Mouse (Mus musculus): Measurements from ENCODE around the gene Fxyd4.

Gene Fxyd4

DNA sequence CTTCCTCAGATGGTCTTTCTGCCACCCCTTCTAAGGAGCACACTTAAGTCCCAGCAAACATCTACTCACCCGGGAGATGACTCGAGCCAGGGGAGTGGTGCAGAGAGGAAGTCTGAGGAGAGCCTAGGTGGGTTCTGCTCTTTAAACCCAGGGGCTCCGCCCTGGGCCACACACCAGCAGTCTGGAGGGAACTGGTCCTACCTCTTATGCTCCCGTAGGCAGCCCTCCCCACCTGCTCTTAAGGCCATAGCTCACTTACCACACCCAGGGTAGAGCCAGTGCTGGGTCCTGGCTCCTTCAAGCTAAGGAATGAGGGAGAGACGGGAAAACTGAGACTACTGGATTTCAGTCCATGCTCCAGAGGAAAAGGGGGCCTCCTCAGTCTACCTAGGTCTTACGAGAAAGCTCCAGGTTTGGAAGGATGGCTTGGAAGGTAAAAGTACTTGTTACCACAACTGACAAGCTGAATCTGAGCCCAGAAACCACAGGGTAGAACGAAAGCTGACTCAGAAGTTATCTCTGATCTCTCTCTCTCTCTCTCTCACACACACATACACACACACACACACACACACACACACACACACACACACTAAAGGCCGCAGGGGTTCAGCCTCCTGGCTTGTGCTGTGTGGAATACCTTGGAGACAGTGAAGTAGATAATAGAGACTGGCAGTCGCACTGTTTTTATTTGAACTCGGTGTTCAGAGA lies at the start of gene Fxyd4:
Gene Fxyd4, minus strand, starts transcription at position 471 of the 711 bp plus-strand sequence.
- DNase-seq (ENCODE audit: low spot score in 2 of 2) = peak in 1 of 2 experiments; percentile 17

DNA sequence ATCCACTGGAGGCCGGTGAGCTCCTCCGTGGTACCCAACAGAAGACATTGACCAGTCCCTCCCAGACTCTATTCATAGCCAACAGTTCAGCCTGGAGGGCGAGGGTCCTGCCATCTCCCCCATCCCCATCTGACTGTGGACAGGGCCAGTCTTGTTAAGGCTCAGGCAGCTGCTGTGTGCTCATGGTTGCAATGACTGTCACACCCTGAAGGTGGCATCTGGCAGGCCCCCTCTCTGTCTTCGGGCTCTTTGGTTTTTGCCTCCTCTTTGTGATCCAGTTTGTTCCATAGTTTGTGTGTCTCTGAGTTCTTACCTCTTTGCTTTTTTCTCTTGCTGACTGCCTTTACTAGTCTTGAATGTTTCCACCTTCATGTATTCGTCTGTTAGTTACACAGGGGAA lies 49.7 kb upstream of the Fxyd4 start:
- DNase-seq (ENCODE audit: low spot score in 2 of 2) = no peak

DNA sequence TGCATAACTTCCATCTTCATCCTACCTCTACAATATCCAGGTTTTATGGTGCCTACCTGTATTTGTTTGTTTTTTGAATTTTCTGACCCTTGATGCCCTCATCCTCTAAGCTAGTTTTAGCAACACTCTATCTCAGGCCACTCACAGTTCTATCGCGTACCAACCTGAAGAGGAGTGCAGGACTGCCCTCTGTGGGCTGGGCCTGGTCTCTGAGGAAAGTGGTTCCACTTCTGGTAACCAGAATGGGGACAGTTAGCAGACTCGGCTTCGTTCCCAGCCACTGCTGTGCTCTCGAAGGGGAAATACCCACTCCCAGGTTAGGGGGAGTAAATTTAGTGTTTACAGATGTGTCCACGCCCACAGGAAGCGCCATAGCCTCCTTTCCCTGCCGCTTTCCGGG lies 29.2 kb upstream of the Fxyd4 start:
- DNase-seq (ENCODE audit: low spot score in 2 of 2) = no peak

DNA sequence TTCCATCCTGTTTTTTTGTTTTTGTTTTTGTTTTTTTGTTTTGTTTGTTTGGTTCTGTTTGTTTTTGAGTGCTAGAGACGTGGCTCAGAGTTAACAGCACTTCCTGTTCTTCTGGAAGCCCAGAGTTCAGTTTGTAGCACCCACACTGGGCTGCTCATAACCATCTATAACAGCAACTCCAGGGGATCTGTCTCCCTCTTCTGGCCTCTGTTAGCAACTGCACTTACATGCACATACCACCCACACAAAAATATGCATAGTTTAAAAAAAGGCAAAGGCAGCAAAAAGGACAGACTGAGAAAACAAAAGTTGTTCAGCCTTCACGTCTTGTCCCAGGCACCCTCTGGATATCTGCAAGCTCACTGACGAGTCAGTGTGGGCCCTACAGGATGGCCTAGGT lies 25.7 kb upstream of the Fxyd4 start:
- no peak for DNase-seq (ENCODE audit: low spot score in 2 of 2)

DNA sequence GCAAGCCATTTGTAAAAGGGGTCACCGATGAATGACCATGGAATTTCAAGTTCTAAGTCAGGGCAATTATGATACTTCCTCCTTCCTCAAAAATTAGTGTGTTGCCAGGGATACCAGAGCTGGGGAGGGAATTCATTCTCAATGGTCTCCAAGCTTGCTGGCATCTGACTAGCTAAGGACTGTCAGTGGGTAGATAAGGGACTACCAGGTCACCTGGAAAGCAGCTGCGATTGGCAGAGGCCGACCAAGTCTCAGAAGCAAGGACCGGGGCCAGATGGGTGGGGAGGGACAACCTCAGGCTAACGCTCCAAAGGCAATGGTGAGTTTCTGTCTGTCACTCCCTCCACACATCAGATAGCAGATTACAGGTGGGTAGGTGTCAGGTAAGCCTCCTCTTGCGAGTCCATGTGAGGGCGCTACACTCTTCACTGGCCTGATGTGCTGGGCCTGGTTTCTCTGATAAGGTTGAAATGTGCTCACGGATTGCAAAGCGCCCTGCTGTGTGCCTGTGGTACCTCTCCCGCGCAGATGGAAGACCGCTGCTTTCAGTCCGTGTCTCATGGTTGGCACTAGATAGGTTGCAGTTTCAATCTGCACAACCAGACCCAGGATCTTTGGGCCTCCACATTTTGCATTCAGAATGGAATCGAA lies 19.5 kb upstream of the Fxyd4 start:
- DNase-seq (ENCODE audit: low spot score in 2 of 2) = no peak

DNA sequence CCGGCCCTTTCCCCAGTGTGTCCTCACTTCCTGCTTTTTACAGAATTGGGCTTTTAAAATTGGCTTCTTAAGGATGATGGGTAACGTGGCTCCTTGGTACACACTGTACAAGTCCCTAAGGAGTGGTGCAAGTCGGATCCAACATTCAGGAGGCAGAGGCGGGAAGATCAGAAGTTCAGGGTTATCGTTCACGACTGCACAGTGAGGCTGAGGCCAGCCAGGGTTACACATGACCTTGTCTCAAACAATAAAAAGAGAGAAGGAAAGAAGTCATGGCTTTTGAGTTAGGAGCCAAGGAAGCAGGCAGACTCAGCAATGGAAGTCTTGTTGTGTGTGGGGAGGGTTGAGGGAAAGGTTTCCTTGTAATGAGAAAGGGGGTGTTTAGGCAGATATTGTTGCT lies 18.7 kb upstream of the Fxyd4 start:
- DNase-seq (ENCODE audit: low spot score in 2 of 2) = no peak

DNA sequence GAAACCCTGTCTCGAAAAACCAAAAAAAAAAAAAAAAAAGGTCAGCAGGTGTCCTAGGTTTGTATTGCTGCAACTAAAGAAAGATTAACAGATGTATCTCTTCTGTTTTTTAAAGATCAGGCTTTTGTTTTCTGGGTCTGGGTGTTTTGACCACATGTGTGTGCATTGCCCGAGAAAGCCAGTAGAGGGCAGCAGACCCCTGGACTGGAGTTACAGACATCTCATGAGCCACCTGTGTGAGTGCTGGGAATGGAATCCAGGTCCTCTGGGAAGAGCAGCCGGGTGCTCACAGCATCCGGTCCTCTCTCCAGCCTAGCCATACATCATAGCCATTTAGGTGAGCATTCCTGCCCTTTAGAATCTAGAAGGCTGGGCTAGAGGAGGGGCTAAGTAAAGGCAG lies 14.8 kb upstream of the Fxyd4 start:
- no peak for DNase-seq (ENCODE audit: low spot score in 2 of 2)

DNA sequence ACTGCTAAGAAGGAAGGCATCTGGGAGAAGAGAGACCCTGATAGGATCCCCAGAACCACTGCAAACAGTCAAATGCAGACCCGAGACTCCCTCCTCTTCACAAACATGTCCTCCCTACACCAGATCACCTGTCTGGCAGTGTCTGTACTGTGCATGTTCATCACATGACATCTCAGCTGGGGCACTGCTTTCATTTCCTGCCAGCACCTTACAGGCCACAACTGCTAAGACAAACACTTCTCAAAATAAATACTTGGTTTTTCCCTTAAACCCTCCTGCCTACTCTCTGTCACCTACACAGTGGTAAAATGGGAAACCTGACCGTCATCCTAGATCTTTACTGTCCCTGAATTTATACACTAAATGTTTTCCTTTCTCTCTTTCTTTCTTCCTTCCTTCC lies 6.4 kb upstream of the Fxyd4 start:
- DNase-seq (ENCODE audit: low spot score in 2 of 2) = no peak

DNA sequence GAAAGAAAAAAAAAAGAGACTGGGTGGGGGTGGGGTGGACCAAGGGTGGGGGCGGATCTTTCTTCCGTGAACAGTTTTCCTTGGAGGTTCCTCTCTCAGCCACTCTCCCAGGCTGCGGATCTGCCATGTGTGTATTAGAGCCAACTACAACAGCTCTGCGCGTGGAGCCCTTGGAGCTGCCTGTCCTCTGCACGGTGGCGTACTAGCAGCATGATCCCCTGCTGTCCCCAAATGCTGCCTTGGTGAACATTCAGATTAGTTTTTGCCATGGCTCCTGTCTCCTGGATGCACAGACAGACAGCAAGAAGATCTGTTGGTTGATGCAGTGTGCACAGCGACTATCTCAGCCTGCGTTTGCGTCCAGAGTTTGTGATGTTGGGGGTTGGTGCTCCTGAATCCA lies 5.3 kb upstream of the Fxyd4 start:
- DNase-seq (ENCODE audit: low spot score in 2 of 2) = no peak

DNA sequence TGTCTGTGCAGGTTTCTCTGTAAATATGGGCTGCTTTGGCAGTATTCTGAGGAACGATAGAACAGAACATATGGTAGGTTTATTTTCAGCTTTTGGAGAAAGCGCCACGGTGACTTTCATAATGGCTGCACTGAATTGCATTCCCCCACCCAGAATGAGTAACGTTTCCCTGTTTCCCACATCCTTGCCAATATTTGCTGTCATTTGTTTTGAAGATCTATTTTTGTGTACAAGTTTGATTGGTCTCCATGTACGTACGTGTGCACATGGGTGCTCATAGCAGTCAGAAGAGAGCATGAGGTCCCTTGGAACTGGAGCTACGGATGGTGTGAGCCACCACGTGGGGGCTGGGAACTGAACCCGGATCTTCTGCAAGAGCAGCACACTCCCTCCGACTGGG lies 1.5 kb upstream of the Fxyd4 start:
- DNase-seq (ENCODE audit: low spot score in 2 of 2) = no peak

DNA sequence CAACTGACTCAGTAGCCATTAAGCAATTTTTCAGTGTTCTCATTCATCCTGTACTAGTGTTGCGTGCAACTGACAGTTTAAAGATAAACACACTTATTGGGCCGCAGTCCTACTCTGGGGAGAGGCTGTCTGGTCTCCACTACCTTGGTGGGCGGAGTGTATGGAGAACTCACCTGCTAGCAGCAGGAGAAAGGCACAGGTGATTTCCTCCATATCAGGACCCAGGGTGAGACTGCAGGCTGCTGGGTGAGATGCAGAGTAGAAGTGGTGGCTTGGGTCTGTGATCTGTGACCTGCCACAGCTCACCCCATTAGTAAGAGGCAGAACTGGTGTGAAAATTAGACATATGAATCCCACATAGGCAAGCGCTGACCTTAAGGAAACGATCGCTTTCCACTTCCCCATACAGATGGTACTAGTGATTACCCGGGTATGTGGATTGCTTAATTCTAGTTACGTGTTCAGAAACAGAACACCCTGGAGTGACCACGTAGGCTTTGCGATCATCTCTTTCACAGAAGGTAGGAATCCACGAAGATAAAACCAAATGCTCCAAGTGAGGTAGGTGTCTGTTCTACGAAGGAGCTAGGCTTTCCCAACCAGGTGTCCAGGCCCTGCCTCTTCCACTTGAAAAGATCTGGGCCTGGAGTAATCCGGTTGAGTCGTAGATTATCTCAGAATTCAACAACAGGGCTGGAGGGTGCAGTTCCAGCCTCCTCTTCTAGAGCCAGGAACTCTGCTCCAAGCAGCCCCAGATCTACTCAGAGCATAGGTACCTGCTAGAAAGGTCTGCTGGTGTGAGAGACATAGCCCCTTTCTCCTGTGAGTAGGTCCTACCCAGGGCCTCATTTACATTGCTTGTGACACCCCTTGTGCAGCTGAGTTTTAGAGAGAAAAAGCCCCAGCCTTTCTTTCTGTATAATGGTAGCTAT lies 1.5 kb downstream of the Fxyd4 start:
- no peak for DNase-seq (ENCODE audit: low spot score in 2 of 2)

DNA sequence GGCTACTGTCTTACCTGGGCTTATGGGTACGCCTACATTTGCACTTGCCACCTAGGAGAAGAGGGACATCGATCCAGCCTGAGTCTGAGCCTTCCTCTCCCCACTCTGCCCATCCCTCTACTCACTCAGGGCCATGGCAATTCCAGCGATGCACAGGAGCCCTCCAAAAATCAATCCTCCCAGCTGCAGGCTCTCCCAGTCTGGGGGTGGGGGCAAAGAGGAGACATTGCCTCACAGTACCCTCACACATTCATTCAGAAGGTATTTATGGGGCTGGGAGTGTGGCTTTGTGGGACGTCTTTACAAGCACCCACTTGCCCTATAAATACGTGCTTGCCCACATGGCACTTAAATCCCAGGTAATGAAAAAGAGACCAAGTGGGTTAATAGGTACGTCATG lies 3.2 kb downstream of the Fxyd4 start:
- no peak for DNase-seq (ENCODE audit: low spot score in 2 of 2)

DNA sequence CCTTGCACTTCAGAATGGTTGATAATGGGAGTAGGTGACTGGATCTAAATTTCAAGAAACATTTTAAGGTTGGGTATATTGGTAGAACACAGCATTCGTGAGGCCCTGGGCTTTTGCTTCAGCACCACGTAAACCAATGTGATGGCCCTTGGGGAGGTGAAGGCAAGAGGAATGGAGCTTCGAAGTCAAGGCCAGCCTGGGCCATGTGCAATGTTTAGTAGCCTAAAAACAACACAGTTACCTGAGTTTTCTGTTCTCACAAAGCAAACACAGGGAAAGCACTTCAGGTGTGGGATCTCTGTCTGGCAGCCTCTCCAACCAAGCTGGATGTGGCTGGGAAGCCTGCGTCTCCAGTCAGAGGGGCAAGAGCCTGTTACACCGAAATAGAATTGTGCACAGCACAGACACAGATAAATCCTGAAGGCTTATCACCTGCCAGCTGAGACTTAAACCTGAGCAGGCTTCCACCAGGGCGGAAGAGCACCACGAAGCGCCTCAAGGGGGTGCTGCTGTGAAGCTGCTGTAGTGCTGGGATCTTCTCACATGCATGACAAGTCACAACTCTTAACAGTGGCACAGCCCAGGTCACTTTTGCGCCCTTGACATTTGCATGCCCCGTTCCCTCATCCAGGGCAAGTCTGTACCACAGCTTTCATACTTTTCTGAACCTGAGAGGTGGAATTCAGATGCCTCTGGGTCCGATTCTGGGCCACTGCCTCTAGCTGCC lies 5.0 kb downstream of the Fxyd4 start:
- DNase-seq (ENCODE audit: low spot score in 2 of 2) = no peak

DNA sequence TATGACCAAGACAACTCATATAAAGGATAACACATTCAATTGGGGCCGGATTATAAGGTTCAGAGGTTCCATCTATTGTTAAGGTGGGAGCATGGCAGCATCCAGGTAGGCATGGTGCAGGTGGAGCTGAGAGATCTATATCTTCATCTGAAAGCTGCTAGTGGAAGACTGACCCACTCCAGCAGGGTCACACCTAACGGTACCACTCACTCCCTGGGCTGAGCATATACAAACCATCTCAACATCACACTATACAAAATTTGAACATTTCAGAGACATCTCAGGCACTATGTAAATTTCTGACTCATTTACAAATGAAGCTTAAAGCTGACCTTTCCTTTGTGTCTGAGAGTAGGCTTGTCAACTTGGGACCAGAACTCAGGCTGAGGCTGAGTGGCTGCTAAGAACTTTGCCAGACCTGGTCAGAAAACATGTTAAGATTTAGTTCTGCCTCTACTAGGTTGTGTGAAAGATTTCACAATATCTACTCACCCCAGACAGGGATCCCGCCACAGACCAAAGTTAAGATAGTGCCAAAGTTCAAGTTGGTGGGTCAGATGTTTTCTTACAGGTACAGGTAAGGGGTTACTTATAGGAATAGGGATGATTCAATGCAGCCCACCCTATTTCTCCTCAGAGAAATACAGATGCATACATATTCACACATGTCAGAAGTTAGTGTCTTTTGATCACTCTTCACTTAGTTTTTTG lies 7.4 kb downstream of the Fxyd4 start:
- DNase-seq (ENCODE audit: low spot score in 2 of 2) = no peak

DNA sequence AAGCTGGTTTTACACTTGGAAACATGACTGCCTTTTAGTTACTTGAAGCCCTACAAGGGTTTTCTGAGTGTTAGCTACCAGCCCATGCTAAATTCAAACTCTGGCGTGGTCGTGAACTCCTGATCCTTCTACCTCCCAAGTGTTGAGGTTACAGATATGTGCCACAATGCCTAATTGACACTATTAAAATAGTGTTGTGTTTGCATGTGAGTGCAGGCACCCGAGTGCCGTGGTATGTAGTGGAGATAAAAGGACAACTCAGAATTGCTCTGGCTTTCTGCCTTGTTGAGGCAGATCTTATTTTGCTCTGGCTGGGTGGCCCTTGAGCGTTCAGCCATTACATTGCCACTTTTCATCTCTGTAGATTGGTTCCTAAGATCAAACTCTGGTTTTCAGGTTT lies 8.7 kb downstream of the Fxyd4 start:
- DNase-seq (ENCODE audit: low spot score in 2 of 2) = no peak

DNA sequence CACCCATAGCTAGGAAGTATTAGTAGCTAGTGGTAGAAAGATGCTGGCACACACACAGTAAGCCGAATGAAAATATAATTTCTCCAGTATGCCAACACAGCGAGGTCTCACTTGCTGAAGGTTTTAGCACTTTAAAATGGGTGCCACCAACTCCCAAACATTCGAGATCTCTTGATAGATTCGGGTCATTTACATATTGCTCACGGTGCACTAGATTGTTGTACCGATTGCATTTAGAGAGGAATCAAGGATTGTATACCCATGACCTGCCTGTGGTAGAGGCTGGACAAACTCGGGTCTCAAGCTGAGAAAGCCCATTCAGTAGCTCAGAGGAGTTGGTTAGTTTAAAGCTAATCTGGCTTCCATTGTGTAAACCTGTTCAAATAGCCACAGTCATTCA lies 9.5 kb downstream of the Fxyd4 start:
- DNase-seq (ENCODE audit: low spot score in 2 of 2) = no peak

DNA sequence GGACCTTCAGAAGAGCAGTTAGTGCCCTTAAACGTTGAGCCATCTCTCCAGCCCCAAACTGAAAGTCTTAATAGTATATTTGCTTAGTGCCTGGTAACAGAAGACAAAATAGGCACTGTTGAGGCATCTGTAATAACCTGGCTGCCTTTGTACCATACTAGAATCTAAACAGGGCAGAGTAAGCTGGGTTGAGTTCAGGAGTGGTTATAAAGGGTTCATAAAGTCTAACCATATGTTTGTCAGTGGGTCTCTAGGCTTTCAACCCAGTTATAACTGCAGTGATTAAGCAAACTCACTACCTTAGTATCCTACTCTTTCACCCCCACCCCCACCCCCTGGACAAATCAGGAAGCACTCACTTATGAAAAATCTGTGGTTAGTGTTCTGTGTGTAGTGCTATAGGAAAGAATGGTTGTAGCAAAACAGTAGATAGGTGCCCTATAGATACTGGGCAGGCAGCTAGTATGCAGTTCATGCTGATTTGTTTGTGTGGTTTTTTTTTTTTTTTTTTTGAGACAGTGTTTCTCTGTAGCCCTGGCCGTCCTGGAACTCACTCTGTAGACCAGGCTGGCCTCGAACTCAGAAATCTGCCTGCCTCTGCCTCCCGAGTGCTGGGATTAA lies 10.5 kb downstream of the Fxyd4 start:
- no peak for DNase-seq (ENCODE audit: low spot score in 2 of 2)

DNA sequence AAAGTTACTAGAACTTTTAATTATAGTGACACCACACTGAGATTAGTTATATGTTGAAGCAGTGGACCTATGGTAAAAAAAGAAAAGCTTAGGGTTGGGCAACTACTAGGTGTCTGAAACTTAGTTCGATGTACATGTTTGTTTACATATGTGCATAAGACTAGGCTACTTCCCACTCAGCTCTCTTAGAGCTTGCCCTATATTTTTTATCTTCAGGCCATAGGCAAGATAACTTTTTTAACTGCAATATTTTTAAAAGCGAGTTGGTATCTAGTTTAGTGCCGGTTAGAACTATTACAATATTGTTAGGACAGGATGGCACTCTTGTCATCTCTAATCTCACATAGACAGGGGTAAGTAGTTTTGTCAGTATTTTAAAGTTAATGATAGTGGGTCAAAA lies 15.5 kb downstream of the Fxyd4 start:
- DNase-seq (ENCODE audit: low spot score in 2 of 2) = no peak

DNA sequence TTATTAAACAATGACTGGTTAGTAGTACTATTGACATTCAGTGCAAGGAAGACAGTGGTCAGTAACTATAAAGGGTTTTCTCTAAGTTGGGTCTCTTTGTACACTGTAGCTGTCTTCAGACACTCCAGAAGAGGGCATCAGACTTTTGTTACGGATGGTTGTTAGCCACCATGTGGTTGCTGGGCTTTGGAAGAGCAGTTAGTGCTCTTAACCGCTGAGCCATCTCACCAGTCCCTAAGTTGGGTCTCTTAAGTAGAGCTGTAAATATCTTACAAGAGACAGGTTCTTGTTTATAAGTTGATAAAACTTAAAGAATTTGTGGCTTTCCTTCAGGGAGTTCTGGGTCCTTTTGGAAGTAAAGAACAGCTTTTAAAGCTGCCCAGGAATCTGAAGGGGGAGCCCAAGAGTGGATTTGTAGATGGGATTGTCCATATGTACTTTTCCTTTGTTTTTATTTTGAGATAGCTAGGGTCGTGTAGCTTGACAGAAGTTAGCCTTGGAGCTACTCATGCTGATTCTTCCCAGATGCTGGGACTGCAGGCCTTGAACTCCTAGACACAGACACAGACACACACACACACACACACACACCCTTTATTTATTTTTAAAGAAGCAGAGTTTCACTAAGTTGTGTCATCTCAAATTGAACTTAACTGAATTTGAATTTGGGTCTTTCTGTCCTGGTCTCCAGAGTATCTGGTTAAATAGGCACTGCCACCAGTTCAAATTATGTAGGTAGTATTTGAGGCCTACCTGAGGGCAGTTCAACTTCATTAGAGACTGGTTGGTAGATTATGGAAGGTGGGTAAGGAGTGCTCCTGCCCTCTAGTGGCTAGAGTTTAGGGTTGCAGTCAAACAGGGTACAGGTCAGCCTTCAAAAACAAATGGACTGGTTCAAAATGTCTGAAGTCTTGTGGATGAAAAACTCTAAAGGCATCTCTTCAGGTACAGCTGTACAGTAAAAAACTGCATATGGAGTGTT lies 16.5 kb downstream of the Fxyd4 start:
- DNase-seq (ENCODE audit: low spot score in 2 of 2) = peak in 1 of 2 experiments; percentile 25

DNA sequence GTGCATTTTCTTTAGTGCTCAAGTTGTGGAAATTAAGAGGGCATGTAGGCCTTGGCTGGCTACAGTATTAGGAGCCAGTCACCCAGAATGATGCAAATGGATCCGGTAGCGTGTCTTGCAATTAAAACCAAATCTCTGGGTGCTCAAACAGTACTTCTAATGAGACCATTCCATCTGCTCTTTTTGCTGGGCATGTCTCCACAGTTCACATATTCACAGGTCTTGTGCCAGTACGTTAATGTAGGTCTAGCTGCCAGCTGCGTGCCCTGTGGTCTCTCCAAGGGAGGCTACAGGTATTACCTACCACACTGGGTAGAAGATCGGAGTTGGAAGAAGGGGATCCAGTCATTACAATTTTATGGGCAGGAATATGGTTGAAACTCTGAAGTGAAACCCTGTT lies 19.4 kb downstream of the Fxyd4 start:
- no peak for DNase-seq (ENCODE audit: low spot score in 2 of 2)

Data from urinary bladder, postnatal 36 days (tissue).